Mouse (Mus musculus) heart, embryonic 16.5 days (tissue): Measurements from ENCODE around the gene Myo5c. TPM values are rescaled to one million over a fixed set of nuclear protein-coding genes. Genes with fewer than 3 reads are reported as not detected.
A peak's percentile ranks its signal among the peaks of the same experiment; 100 is the strongest.
"Not testable (repeated sequence)": the region's sequence is repeated elsewhere in the genome, so short reads cannot be mapped to it uniquely, and the experiment has no call there.

Experiments used
- ATAC-seq: fragments of 200-750 bp; cut with Nextera tagmentation; replicated peaks from 2 replicates; pipeline ENCODE4 v1.8.0; 2017; ENCODE audit warnings: moderate number of reproducible peaks; ENCODE audit not compliant: insufficient read depth, low FRiP score; ENCODE audit errors: extremely low read depth
- H3K27ac ChIP-seq: fragments of 300-500 bp; sonication (generic); 2 replicates; pipeline ENCODE4 v1.5.1; 2014; ENCODE audit warnings: mild to moderate bottlenecking, low read length, control low read depth, moderate library complexity
- H3K27me3 ChIP-seq: fragments of 300-500 bp; sonication (generic); 2 replicates; pipeline ENCODE4 v1.6.1; 2014; ENCODE audit warnings: low read length, mixed read lengths; ENCODE audit not compliant: control insufficient read depth, insufficient read depth
- H3K36me3 ChIP-seq: fragments of 300-500 bp; sonication (generic); 2 replicates; pipeline ENCODE4 v1.6.1; 2014; ENCODE audit not compliant: control insufficient read depth, insufficient read depth
- H3K4me1 ChIP-seq: fragments of 300-500 bp; sonication (generic); 2 replicates; pipeline ENCODE4 v1.6.1; 2014; ENCODE audit warnings: low read length, mixed read lengths; ENCODE audit not compliant: control insufficient read depth, insufficient read depth
- H3K4me2 ChIP-seq: fragments of 300-500 bp; sonication (generic); 2 replicates; pipeline ENCODE4 v1.6.1; 2014; ENCODE audit warnings: low read depth, mild to moderate bottlenecking, control low read depth, low read length
- H3K4me3 ChIP-seq: fragments of 300-500 bp; sonication (generic); 2 replicates; pipeline ENCODE4 v1.5.1; 2014; ENCODE audit warnings: mild to moderate bottlenecking, control low read depth, low read length
- H3K9ac ChIP-seq: fragments of 300-500 bp; sonication (generic); 2 replicates; pipeline ENCODE4 v1.6.1; 2014; ENCODE audit warnings: low read length, control low read depth
- H3K9me3 ChIP-seq: fragments of 300-500 bp; sonication (generic); replicated peaks from 2 replicates; pipeline ENCODE4 v1.6.1; 2016; ENCODE audit warnings: low read length; ENCODE audit not compliant: control insufficient read depth
- WGBS: fragments of 180-500 bp; shearing (Covaris S2); extraction: QIAGEN DNeasy Blood & Tissue Kit; methylation state at CpG from one replicate; pipeline ENCODE4 v1.1.7; 2014; 5-methylcytosine and 5-hydroxymethylcytosine counted together
- polyA plus RNA-seq: library from polyadenylated mRNA; unstranded; fragments of >200 nt; fragmentation: Nextera tagmentation; extraction: Ambion mirVana; gene quantifications from 2 replicates; pipeline ENCODE4 v1.2.1, GENCODE M21; 2015

The Myo5c gene
- polyA plus RNA-seq, 1 experiment from 2014 or later = 2.5 TPM

DNA sequence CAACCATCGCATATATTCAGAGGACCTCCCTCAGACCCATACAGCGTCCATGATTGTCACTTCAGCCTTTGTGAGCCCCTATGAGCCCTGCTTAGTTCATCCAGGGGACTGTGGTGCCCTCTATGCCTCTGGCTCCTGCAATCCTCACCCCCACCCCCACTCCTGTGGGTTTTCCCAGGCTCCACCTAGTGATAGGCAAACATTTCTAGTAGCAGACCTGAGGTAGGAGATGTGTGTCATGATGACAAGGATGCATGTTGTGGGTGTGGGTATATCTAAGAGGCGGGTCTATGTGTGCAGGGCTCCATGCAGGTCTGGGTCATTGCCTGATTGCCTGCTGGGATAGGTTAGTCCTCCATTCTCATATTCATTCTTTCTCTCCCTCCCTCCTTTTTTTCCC is 6.4 kb downstream of the Myo5c start:
- ATAC-seq = no peak
- Histone ChIP-seq H3K27ac (no peak overlapping the region), H3K9me3 (no peaks in the 10 kb centered on the region), H3K4me2 (no peak overlapping the region), H3K36me3 (no peaks in the 10 kb centered on the region), H3K9ac (no peak overlapping the region), H3K4me3 (no peak overlapping the region), H3K4me1 (peaks cover 9% of the 10 kb centered on the region), H3K27me3 (no peaks in the 10 kb centered on the region)
- WGBS = 76% methylated on average over 3 of the region's 3 CpGs

DNA sequence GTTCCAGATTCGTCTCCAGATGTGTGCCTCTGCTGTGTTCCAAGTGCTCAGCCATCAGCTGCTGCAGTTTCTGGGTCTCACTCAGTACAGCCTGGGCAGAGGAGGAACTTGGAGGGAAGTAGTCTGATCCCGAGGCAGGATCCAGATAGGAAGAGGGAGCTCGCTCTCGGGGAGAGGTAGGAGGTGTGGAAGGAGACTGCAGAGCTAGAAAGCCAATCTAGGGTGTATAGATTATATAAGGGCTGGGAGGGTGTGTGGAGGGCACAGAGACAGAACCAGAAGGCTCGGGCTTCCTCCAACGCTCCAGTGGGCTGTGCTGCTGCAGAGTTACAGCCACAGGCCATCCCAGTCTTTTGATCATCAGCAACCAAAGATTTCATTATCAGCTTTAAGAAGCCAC is 11.2 kb downstream of the Myo5c start:
- Histone ChIP-seq H3K4me2 (no peak overlapping the region), H3K4me1 (0 out of 2 replicates have a peak, but pooled peaks cover 2% of the 10 kb centered on the region), H3K36me3 (no peaks in the 10 kb centered on the region), H3K27ac (no peak overlapping the region), H3K4me3 (no peak overlapping the region), H3K9me3 (no peaks in the 10 kb centered on the region), H3K27me3 (no peaks in the 10 kb centered on the region), H3K9ac (no peak overlapping the region)
- ATAC-seq = no peak
- WGBS = 63% methylated on average over 6 of the region's 6 CpGs

DNA sequence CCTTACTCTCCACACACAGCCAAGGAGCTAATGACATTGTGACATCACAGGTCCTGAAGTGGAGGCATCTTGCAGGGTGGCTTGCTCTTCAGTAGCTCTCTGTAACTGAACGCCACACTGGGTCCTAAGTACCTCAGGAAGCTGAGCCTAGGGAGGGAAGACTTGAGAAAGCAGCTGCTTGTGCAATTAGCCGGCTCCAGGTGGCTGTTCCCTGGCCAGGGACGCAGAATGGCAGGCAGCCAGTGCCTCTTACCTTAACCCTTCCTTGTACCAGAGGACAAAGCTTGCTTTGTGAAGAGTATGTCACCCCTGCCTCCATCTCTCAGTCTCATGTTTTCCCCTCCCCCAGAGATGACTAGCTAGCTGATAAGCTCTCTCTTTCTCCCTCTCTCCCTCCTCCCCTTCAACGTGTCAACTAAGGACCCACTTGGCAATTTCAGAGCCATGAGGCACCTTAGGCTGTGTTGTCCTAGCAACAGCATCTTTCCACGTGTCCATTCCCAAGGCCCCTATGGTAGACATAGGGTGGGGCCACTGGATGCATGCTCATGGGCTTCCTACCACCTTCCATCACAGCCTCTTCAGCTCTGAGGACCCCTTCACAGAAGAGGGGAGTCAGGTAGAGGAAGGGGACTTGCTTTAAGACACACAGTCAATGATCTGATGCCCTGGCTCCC is 12.0 kb downstream of the Myo5c start:
- Histone ChIP-seq H3K27me3 (no peaks in the 10 kb centered on the region), H3K36me3 (no peaks in the 10 kb centered on the region), H3K9ac (no peak overlapping the region), H3K4me3 (no peak overlapping the region), H3K4me2 (no peak overlapping the region), H3K9me3 (no peaks in the 10 kb centered on the region), H3K27ac (no peak overlapping the region), H3K4me1 (0 out of 2 replicates have a peak, but pooled peaks cover 2% of the 10 kb centered on the region)
- ATAC-seq = 0 out of 2 replicates have a peak, but pooled peaks have one; percentile 29
- WGBS = 13% methylated on average over 5 of the region's 5 CpGs

DNA sequence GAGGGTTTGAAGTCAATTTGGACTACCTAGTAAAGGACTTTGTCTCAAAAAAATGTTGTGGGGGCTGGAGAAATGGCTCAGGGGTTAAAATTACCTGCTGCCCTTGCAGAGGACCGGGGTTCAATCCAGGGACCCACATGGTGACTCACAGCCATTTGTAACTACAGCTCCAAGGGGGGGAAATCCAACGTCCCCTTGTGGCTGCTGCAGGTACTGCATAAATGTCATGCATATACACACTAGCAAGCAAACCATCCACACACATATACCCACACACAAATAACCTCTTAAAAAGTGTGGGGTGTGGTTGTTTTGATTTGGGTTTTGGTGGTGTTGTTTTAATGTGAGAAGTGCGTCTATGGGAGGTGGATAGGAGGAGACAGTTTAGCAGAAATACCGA is 12.7 kb downstream of the Myo5c start:
- H3K4me2 ChIP-seq = no peak overlapping the region
- no peaks in the 10 kb centered on the region for H3K36me3 ChIP-seq
- no peaks in the 10 kb centered on the region for H3K9me3 ChIP-seq
- H3K4me1 ChIP-seq = 0 out of 2 replicates have a peak, but pooled peaks cover 2% of the 10 kb centered on the region
- H3K27me3 ChIP-seq = no peaks in the 10 kb centered on the region
- no peak overlapping the region for H3K27ac ChIP-seq
- no peak for ATAC-seq
- WGBS = 76% methylated on average over 4 of the region's 4 CpGs
- no peak overlapping the region for H3K9ac ChIP-seq
- H3K4me3 ChIP-seq = no peak overlapping the region

DNA sequence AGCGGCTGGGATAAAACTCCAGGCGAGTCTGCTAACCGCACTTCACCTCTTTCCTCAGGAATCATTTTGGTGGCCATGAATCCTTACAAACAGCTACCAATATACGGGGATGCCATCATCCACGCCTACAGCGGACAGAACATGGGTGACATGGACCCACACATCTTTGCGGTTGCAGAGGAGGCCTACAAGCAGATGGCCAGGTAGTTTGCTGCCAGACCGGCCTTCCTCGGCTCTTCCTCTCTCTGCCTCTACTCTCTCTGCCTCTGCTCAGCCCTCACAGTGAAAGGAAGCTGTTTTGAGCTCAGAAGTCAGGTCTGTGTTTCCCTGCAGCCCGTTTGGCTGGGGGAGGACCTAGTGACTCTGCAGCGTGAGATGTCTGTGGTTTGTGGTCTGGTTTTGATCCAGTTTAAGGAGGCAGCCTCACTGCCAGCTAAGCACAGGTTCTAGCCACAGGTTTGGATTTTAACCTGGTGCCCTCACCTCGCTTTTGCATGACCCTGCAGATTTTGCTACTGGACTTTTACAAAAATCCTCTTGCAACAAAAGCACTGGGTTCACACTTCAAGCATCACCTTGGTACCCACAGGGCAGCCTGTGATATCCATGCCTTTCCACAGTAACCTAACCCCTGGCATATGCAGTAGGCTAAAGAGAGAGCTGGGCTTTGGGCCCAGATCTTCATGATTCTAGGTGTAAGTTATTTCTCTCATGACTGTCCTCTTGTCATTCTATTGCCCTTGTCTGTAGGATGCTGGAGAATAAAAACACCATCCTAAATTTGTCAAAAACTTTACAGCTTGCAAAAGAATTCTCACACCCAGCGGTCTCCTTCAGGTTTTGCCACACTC is 14.5 kb downstream of the Myo5c start:
- H3K9me3 ChIP-seq = no peaks in the 10 kb centered on the region
- 81% methylated on average over 13 of the region's 13 CpGs for WGBS

DNA sequence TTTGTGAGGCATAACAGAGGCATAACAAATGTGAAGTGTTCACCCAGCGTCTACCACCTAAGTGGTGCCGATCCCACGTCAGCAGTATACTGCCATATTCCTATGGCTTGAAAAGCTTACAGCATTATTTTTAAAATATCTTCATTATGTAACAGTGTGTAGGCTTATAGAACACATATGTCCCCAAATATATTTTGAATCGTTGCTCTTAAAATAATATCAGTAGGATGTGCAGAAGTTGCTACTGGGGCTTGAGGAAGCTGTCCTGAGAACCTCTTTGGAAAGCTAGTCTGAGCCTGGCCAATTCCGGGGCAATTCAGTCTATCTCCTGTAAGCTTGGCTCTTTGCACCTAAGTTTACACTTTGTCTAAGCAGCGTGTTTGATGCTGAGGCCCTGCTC is 16.1 kb downstream of the Myo5c start:
- Histone ChIP-seq H3K4me1 (0 out of 2 replicates have a peak, but pooled peaks cover 2% of the 10 kb centered on the region), H3K9ac (no peak overlapping the region), H3K36me3 (no peaks in the 10 kb centered on the region), H3K9me3 (no peaks in the 10 kb centered on the region), H3K27ac (no peak overlapping the region), H3K27me3 (no peaks in the 10 kb centered on the region), H3K4me2 (no peak overlapping the region), H3K4me3 (no peak overlapping the region)
- 86% methylated on average over 6 of the region's 6 CpGs for WGBS
- ATAC-seq = no peak

More for the DNA sequence above, 14.5 kb downstream of the Myo5c start:
- no peak for ATAC-seq
- no peaks in the 10 kb centered on the region for H3K36me3 ChIP-seq
- H3K4me3 ChIP-seq = no peak overlapping the region
- no peak overlapping the region for H3K4me2 ChIP-seq
- H3K4me1 ChIP-seq = 0 out of 2 replicates have a peak, but pooled peaks cover 2% of the 10 kb centered on the region
- H3K9ac ChIP-seq = no peak overlapping the region
- no peaks in the 10 kb centered on the region for H3K27me3 ChIP-seq
- no peak overlapping the region for H3K27ac ChIP-seq

DNA sequence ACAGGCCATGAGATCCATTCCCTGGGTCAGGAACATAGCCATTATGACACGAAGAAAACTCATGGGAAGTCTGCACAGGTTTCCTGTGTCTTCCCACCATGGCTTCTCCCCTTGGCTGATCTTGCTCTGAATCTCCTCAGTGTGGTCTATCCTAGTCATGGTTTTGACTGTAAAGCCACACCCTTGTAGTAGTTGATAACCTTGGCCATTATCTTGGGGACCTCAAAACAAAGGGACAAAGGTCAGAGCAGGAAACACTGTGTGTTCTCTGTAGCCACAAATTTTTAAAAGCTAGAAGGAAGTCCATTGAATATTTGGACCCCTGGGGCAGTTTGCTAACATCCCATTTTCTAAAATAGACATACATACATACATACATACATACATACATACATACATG is 16.5 kb downstream of the Myo5c start:
- no peak overlapping the region for H3K9ac ChIP-seq
- no peak overlapping the region for H3K4me3 ChIP-seq
- H3K36me3 ChIP-seq = no peaks in the 10 kb centered on the region
- no peaks in the 10 kb centered on the region for H3K27me3 ChIP-seq
- 0 out of 2 replicates have a peak, but pooled peaks cover 2% of the 10 kb centered on the region for H3K4me1 ChIP-seq
- WGBS = 52% methylated on average over 1 of the region's 1 CpGs
- no peaks in the 10 kb centered on the region for H3K9me3 ChIP-seq
- no peak overlapping the region for H3K27ac ChIP-seq
- H3K4me2 ChIP-seq = no peak overlapping the region
- ATAC-seq = no peak

DNA sequence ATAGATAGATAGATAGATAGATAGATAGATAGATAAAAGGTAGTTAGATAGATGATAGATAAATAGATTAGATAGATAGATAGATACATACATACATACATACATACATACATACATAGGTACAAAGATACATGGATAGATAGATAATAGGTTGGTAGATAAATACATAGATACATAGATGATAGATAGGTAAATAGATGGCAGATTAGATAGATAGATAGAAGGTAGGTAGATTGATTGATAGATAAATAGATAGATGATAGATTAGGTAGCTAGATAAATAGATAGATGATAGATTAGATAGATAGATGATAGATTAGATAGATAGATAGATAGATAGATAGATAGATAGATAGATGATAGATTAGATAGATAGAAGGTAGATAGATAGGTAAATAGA is 17.1 kb downstream of the Myo5c start:
- no peak for ATAC-seq
- Histone ChIP-seq H3K27ac (no peak overlapping the region), H3K36me3 (no peaks in the 10 kb centered on the region), H3K9me3 (no peaks in the 10 kb centered on the region), H3K4me2 (no peak overlapping the region), H3K27me3 (no peaks in the 10 kb centered on the region), H3K4me3 (no peak overlapping the region), H3K4me1 (peaks cover 3% of the 10 kb centered on the region), H3K9ac (no peak overlapping the region)

DNA sequence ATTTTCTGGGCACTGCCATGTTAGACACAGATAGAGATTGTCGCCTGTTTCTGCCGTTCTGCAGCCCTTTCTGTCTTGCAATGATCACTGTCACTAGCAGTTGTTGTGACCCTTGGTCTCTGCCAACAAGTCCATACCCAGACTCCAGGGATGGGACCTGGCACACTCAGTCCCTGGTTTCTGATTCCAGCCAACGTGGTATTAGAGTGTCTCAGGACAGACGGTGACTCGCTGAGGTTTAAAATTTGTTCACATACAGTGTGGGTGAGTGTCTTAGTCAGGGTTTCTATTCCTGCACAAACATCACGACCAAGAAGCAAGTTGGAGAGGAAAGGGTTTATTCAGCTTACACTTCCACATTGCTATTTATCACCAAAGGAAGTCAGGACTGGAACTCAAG is 21.3 kb downstream of the Myo5c start:
- H3K4me1 ChIP-seq = peaks cover 13% of the 10 kb centered on the region
- 71% methylated on average over 6 of the region's 6 CpGs for WGBS
- H3K27ac ChIP-seq, H3K9ac ChIP-seq, H3K4me3 ChIP-seq, H3K27me3 ChIP-seq, H3K9me3 ChIP-seq, H3K4me2 ChIP-seq, H3K36me3 ChIP-seq, ATAC-seq: not testable (repeated sequence)
